In genomic region chr5:148146200-148146823, GRCm38 (mm10) we compare ENCODE assay signal across 12 mouse cellular contexts.
A peak's percentile ranks its signal among the peaks of the same experiment; 100 is the strongest.
DNase-seq lines count a peak whose midpoint lies in the region; ATAC-seq lines count a peak whose summit lies in the region.
"Had no signal": no experiment of that assay in that cellular context is flagged by ENCODE, and none has a peak within 500 bp of the region (broad histone marks: within the 10 kb centered on the region; RNA-seq: fewer than 3 reads in every experiment).

No protein-coding gene starts in this region.

- H3K4me1 ChIP-seq in heart, embryonic 15.5 days (replicated peaks), result 0 out of 2 replicates have a peak, but pooled peaks cover 3% of the 10 kb centered on the region
- H3K4me1 ChIP-seq in midbrain, embryonic 15.5 days, result peaks cover 33% of the 10 kb centered on the region
- H3K4me1 ChIP-seq in embryonic facial prominence, embryonic 10.5 days, result no peaks in the 10 kb centered on the region
- H3K4me1 ChIP-seq: embryonic facial prominence, embryonic 15.5 days had no signal

- H3K4me3 ChIP-seq in heart, embryonic 15.5 days, result no peak overlapping the region
- H3K4me3 ChIP-seq in midbrain, embryonic 15.5 days, result no peak overlapping the region
- no peak overlapping the region for H3K4me3 ChIP-seq in embryonic facial prominence, embryonic 10.5 days
- H3K4me3 ChIP-seq: embryonic facial prominence, embryonic 15.5 days; heart, embryonic 10.5 days had no signal

- H3K27me3 ChIP-seq in heart, embryonic 15.5 days, result no peaks in the 10 kb centered on the region
- H3K27me3 ChIP-seq in midbrain, embryonic 15.5 days (replicated peaks), result no peaks in the 10 kb centered on the region
- no peaks in the 10 kb centered on the region for H3K27me3 ChIP-seq in embryonic facial prominence, embryonic 10.5 days (replicated peaks; ENCODE audit: low read depth, poor library complexity, severe bottlenecking)
- H3K27me3 ChIP-seq: embryonic facial prominence, embryonic 15.5 days had no signal

- 47% methylated on average over 12 of the region's 12 CpGs for WGBS in heart, embryonic 15.5 days
- 46% methylated on average over 12 of the region's 12 CpGs for WGBS in midbrain, embryonic 15.5 days
- WGBS in embryonic facial prominence, embryonic 10.5 days, result 83% methylated on average over 12 of the region's 12 CpGs

- H3K9ac ChIP-seq in heart, embryonic 15.5 days, result no peak overlapping the region
- H3K9ac ChIP-seq in midbrain, embryonic 15.5 days, result no peak overlapping the region
- H3K9ac ChIP-seq: embryonic facial prominence, embryonic 15.5 days had no signal

- H3K36me3 ChIP-seq in heart, embryonic 15.5 days, result no peaks in the 10 kb centered on the region
- no peaks in the 10 kb centered on the region for H3K36me3 ChIP-seq in midbrain, embryonic 15.5 days (replicated peaks)
- no peaks in the 10 kb centered on the region for H3K36me3 ChIP-seq in embryonic facial prominence, embryonic 10.5 days (replicated peaks)
- H3K36me3 ChIP-seq: embryonic facial prominence, embryonic 15.5 days; heart, embryonic 10.5 days had no signal

- no peak for DNase-seq in heart, adult 9 months (ENCODE audit: low spot score in 2 of 2)
- DNase-seq in cerebellum, adult 9-11 months, result peak; percentile 29
- DNase-seq in frontal cortex, postnatal 14 days (ENCODE audit: low spot score in 2 of 2), result peak; percentile 36 to 52
- DNase-seq in embryonic facial prominence, embryonic 10.5 days (ENCODE audit: low spot score), result no peak
- DNase-seq in urinary bladder, adult 2 months (ENCODE audit: low spot score), result no peak
- no peak for DNase-seq in spleen, postnatal 14 days (ENCODE audit: low spot score in 2 of 2)
- DNase-seq: kidney, adult 11 months; lung, postnatal 14 days had no signal

- H3K4me2 ChIP-seq in heart, embryonic 15.5 days, result no peak overlapping the region
- H3K4me2 ChIP-seq in midbrain, embryonic 15.5 days, result no peak overlapping the region
- H3K4me2 ChIP-seq: embryonic facial prominence, embryonic 15.5 days had no signal

- H3K9me3 ChIP-seq in heart, embryonic 15.5 days (replicated peaks), result no peaks in the 10 kb centered on the region
- H3K9me3 ChIP-seq in midbrain, embryonic 15.5 days, result no peaks in the 10 kb centered on the region
- H3K9me3 ChIP-seq in embryonic facial prominence, embryonic 10.5 days, result peaks cover 10% of the 10 kb centered on the region
- H3K9me3 ChIP-seq: embryonic facial prominence, embryonic 15.5 days had no signal

- peak; percentile 70 for ATAC-seq in heart, embryonic 15.5 days (replicated peaks; ENCODE audit: insufficient number of reproducible peaks, insufficient read depth, low FRiP score, low read depth)
- ATAC-seq in midbrain, embryonic 15.5 days (replicated peaks), result peak; percentile 71

- peak overlapping the region; percentile 25; the same call in 1 of the 2 replicates for H3K27ac ChIP-seq in heart, embryonic 15.5 days
- peak overlapping the region; percentile 47 for H3K27ac ChIP-seq in midbrain, embryonic 15.5 days
- H3K27ac ChIP-seq in embryonic facial prominence, embryonic 10.5 days (replicated peaks), result no peak overlapping the region
- H3K27ac ChIP-seq: embryonic facial prominence, embryonic 15.5 days; heart, embryonic 10.5 days had no signal

Comparison
In these comparisons a context has a peak if more than half of its experiments do, and no peak if none do; other contexts are left out.
1. DNase-seq: peak in cerebellum, adult 9-11 months (single experiment) and frontal cortex, postnatal 14 days (2 of 2); none in heart, adult 9 months (0 of 2), embryonic facial prominence, embryonic 10.5 days (single experiment), urinary bladder, adult 2 months (single experiment) and spleen, postnatal 14 days (0 of 2).